Mouse (Mus musculus) MEL (cell line): ENCODE results near the gene Pcdh9. TPM values are rescaled to one million over a fixed set of nuclear protein-coding genes. Genes with fewer than 3 reads are reported as not detected.

ENCODE experiments used
- DNase-seq: peaks from one replicate; pipeline ENCODE4 v3.0.0; 2011; ENCODE audit warnings: low read depth, low spot score
- H3K27ac ChIP-seq: 2 replicates; pipeline ENCODE4 v1.5.1; 2012; ENCODE audit warnings: low read depth, mild to moderate bottlenecking, control low read depth, low read length, moderate library complexity; ENCODE audit not compliant: control insufficient read depth
- H3K27me3 ChIP-seq, 2 experiments: fragments of 150-350 bp in 1 of 2; sonication (generic) in 1 of 2; 2 replicates each; pipeline ENCODE4 v1.6.1; 2012; ENCODE audit warnings: low read length in 2 of 2, mild to moderate bottlenecking in 2 of 2, improper control_type of control experiment in 1 of 2, moderate library complexity in 1 of 2; ENCODE audit not compliant: insufficient read depth in 2 of 2, control insufficient read depth in 1 of 2
- H3K36me3 ChIP-seq, 2 experiments: 2 replicates each; pipeline ENCODE4 v1.6.1; 2012 to 2014; ENCODE audit warnings: low read length in 2 of 2, improper control_type of control experiment in 1 of 2, inconsistent platforms in 1 of 2, mild to moderate bottlenecking in 1 of 2; ENCODE audit not compliant: insufficient read depth in 2 of 2, control insufficient read depth in 1 of 2
- H3K4me1 ChIP-seq, 2 experiments: fragments of 150-350 bp in 1 of 2; sonication (generic) in 1 of 2; 2 replicates each; pipeline ENCODE4 v1.6.1; 2012; ENCODE audit warnings: low read length in 2 of 2, improper control_type of control experiment in 1 of 2, mild to moderate bottlenecking in 1 of 2; ENCODE audit not compliant: insufficient read depth in 2 of 2, control insufficient read depth in 1 of 2
- H3K4me3 ChIP-seq, 2 experiments: fragments of 150-350 bp in 1 of 2; sonication (generic) in 1 of 2; 2 replicates each; pipeline ENCODE4 v1.5.1; 2012; ENCODE audit warnings: low read depth in 2 of 2, low read length in 2 of 2, mild to moderate bottlenecking in 2 of 2, moderate library complexity in 2 of 2, control low read depth in 1 of 2, improper control_type of control experiment in 1 of 2; ENCODE audit not compliant: control insufficient read depth in 1 of 2, insufficient read depth in 1 of 2
- H3K79me2 ChIP-seq: 2 replicates; pipeline ENCODE4 v1.6.1; 2012; ENCODE audit warnings: mild to moderate bottlenecking, low read length, moderate library complexity; ENCODE audit not compliant: control insufficient read depth, poor library complexity, insufficient read depth
- H3K9ac ChIP-seq: 2 replicates; pipeline ENCODE4 v1.6.1; 2012; ENCODE audit warnings: low read depth, mild to moderate bottlenecking, control low read depth, low read length, moderate library complexity; ENCODE audit not compliant: control insufficient read depth, poor library complexity, severe bottlenecking
- H3K9me3 ChIP-seq: fragments of 150-350 bp; sonication (generic); replicated peaks from 2 replicates; pipeline ENCODE4 v1.6.1; 2012; ENCODE audit warnings: mild to moderate bottlenecking, low read length, improper control_type of control experiment, moderate library complexity; ENCODE audit not compliant: insufficient read depth
- BHLHE40 ChIP-seq: IDR thresholded peaks from 2 replicates; pipeline ENCODE4 v1.6.1; 2012; ENCODE audit warnings: low read depth, mild to moderate bottlenecking, inconsistent platforms, low read length, improper control_type of control experiment, borderline replicate concordance
- CHD1 ChIP-seq: IDR thresholded peaks from 2 replicates; pipeline ENCODE4 v1.6.1; 2012; ENCODE audit warnings: low read depth, mild to moderate bottlenecking, inconsistent platforms, low read length, improper control_type of control experiment
- CHD2 ChIP-seq: IDR thresholded peaks from 2 replicates; pipeline ENCODE4 v1.6.1; 2011; ENCODE audit warnings: low read length, improper control_type of control experiment
- CTCF ChIP-seq, 3 experiments: IDR thresholded peaks in 2 of 3; conservative IDR thresholded peaks in 1 of 3; 2 replicates each; pipeline ENCODE4 v1.5.1; 2011 to 2012; ENCODE audit warnings: low read length in 3 of 3, low read depth in 2 of 3, mild to moderate bottlenecking in 2 of 3, improper control_type of control experiment in 1 of 3, inconsistent platforms in 1 of 3, mixed read lengths in 1 of 3, moderate library complexity in 1 of 3; ENCODE audit not compliant: control insufficient read depth in 1 of 3, insufficient read depth in 1 of 3, poor library complexity in 1 of 3, severe bottlenecking in 1 of 3
- E2F4 ChIP-seq: IDR thresholded peaks from 2 replicates; pipeline ENCODE4 v1.6.1; 2011; ENCODE audit warnings: low read depth, low read length, improper control_type of control experiment, borderline replicate concordance
- ELF1 ChIP-seq: IDR thresholded peaks from 2 replicates; pipeline ENCODE4 v1.6.1; 2014; ENCODE audit warnings: low read depth, mild to moderate bottlenecking, inconsistent platforms, low read length, improper control_type of control experiment, moderate library complexity
- GABPA ChIP-seq: IDR thresholded peaks from 2 replicates; pipeline ENCODE4 v1.6.1; 2012; ENCODE audit warnings: low read depth, mild to moderate bottlenecking, inconsistent platforms, low read length, improper control_type of control experiment, moderate library complexity
- JUND ChIP-seq: IDR thresholded peaks from 2 replicates; pipeline ENCODE4 v1.6.1; 2011; ENCODE audit warnings: low read depth, mild to moderate bottlenecking, improper control_type of control experiment, low read length
- KAT2A ChIP-seq: conservative IDR thresholded peaks from 2 replicates; pipeline ENCODE4 v1.6.1; 2012; ENCODE audit warnings: low read depth, low read length, improper control_type of control experiment, inconsistent platforms
- MAX ChIP-seq: IDR thresholded peaks from 2 replicates; pipeline ENCODE4 v1.6.1; 2011; ENCODE audit warnings: low read length, improper control_type of control experiment
- MXI1 ChIP-seq: IDR thresholded peaks from 2 replicates; pipeline ENCODE4 v1.6.1; 2011; ENCODE audit warnings: mild to moderate bottlenecking, low read depth, low read length, improper control_type of control experiment
- MYB ChIP-seq: IDR thresholded peaks from 2 replicates; pipeline ENCODE4 v1.6.1; 2011; ENCODE audit warnings: mild to moderate bottlenecking, low read depth, low read length, improper control_type of control experiment
- NELFE ChIP-seq: IDR thresholded peaks from 2 replicates; pipeline ENCODE4 v1.6.1; 2011; ENCODE audit warnings: low read depth, low read length, improper control_type of control experiment
- POLR2AphosphoS2 ChIP-seq: IDR thresholded peaks from 2 replicates; pipeline ENCODE4 v1.6.1; 2011; ENCODE audit warnings: low read length, improper control_type of control experiment
- POLR2AphosphoS5 ChIP-seq: IDR thresholded peaks from 2 replicates; pipeline ENCODE4 v1.6.1; 2012; ENCODE audit warnings: low read depth, borderline replicate concordance, mild to moderate bottlenecking, inconsistent platforms, low read length, moderate library complexity, mixed read lengths
- RAD21 ChIP-seq: IDR thresholded peaks from 2 replicates; pipeline ENCODE4 v1.6.1; 2011; ENCODE audit warnings: mild to moderate bottlenecking, low read depth, low read length, improper control_type of control experiment
- RCOR1 ChIP-seq: IDR thresholded peaks from 2 replicates; pipeline ENCODE4 v1.6.1; 2012; ENCODE audit warnings: low read depth, mild to moderate bottlenecking, inconsistent platforms, low read length, improper control_type of control experiment
- TBP ChIP-seq: IDR thresholded peaks from 2 replicates; pipeline ENCODE4 v1.8.0; 2011; ENCODE audit warnings: low read depth, low read length, improper control_type of control experiment
- USF1 ChIP-seq: IDR thresholded peaks from 2 replicates; pipeline ENCODE4 v1.6.1; 2014; ENCODE audit warnings: low read depth, mild to moderate bottlenecking, inconsistent platforms, low read length, improper control_type of control experiment, moderate library complexity
- ZC3H11A ChIP-seq: IDR thresholded peaks from 2 replicates; pipeline ENCODE4 v1.6.1; 2012; ENCODE audit warnings: low read depth, mild to moderate bottlenecking, inconsistent platforms, low read length, improper control_type of control experiment
- ZKSCAN1 ChIP-seq: IDR thresholded peaks from 2 replicates; pipeline ENCODE4 v1.6.1; 2012; ENCODE audit warnings: low read depth, mild to moderate bottlenecking, inconsistent platforms, low read length, improper control_type of control experiment, moderate library complexity
- polyA plus RNA-seq, 2 experiments: library from polyadenylated mRNA; stranded (reverse) in 1 of 2; unstranded in 1 of 2; fragments of >175 nt in 1 of 2; fragments of >200 nt in 1 of 2; gene quantifications; 2 replicates each; pipeline versions ENCODE4 v1.2.1 to v1.2.4; 2012; ENCODE audit warnings: low replicate concordance in 2 of 2, low read depth in 1 of 2; ENCODE audit not compliant: insufficient read length in 2 of 2, insufficient read depth in 1 of 2, missing spikeins in 1 of 2
- total RNA-seq: library from RNA; depleted of rRNA; stranded (reverse); fragments of 300-350 nt; gene quantifications from 2 replicates; pipeline ENCODE4 v1.2.3, GENCODE M21; 2012

Pcdh9 gene
- total and polyA plus RNA-seq, 3 experiments, result not detected

GRCm38 (mm10) chr14:93891371-93891746 lies 880 bp upstream of the Pcdh9 start:
- DNase-seq, result no peak
- Histone ChIP-seq H3K9me3 (no peaks in the 10 kb centered on the region), H3K79me2 (no peaks in the 10 kb centered on the region), H3K27ac (no peak overlapping the region), H3K9ac (no peak overlapping the region), H3K36me3 (no peaks in the 10 kb centered on the region), H3K4me3 (no peak overlapping the region), H3K27me3 (no peaks in the 10 kb centered on the region), H3K4me1 (no peaks in the 10 kb centered on the region)
- TF ChIP-seq MAX, result no peak
- TF ChIP-seq RAD21, result no peak
- no peak for TF ChIP-seq CHD1
- no peak for TF ChIP-seq POLR2AphosphoS2
- TF ChIP-seq POLR2AphosphoS5, result no peak
- TF ChIP-seq MYB, result no peak
- no peak for TF ChIP-seq KAT2A
- no peak for TF ChIP-seq MXI1
- no peak for TF ChIP-seq E2F4
- TF ChIP-seq TBP, result no peak

DNA sequence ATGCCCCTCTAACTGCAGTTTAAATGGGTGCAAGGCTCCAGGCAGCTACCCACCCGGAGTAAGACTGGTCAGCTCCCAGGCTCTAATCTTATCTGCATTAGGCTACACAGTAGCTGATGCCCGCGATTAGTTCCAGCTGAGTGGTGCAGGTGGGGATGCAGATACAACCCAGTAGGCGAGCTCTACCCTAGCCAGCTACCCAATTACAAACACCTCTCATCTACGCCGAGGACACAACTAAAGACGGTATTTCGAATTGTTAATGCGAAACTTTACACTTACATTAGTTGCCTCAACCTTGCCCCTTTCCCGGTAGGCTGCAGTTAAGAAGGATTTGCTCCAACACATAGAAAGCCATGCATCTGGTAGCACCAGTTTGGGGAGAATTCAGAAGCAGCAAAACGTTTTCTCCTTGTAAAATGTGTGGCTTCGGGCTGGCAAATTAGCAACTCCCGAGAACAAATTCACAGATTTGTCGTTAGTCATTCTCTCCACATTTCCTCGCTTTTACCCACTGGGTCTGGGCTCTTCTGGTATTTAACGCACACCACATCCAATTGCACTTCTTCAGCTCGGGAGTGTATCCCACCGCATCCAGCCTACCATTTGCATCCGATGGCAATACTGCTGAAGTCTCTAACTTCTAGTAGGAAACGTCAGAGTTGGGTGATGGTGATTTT lies 500 bp downstream of the Pcdh9 start:
- H3K9me3 ChIP-seq, result no peaks in the 10 kb centered on the region
- no peak overlapping the region for H3K4me3 ChIP-seq
- H3K27ac ChIP-seq, result no peak overlapping the region
- H3K4me1 ChIP-seq, result no peaks in the 10 kb centered on the region
- H3K79me2 ChIP-seq, result no peaks in the 10 kb centered on the region
- no peak overlapping the region for H3K9ac ChIP-seq
- DNase-seq, result no peak
- no peaks in the 10 kb centered on the region for H3K36me3 ChIP-seq
- H3K27me3 ChIP-seq, result no peaks in the 10 kb centered on the region
- TF ChIP-seq ZKSCAN1 (no peak), CHD2 (no peak), MXI1 (no peak), USF1 (no peak), GABPA (no peak), ELF1 (no peak), RCOR1 (no peak), NELFE (no peak), BHLHE40 (no peak), CTCF (IDR thresholded peaks at IDR 0.05 in 2 of 3, conservative IDR thresholded peaks at IDR 0.05 in 1 of 3; ENCODE audit: control insufficient read depth in 1 of 3, insufficient read depth in 1 of 3, low read depth in 2 of 3, low read length in 3 of 3, poor library complexity in 1 of 3, severe bottlenecking in 1 of 3) (no peak), JUND (no peak), ZC3H11A (no peak), POLR2AphosphoS5 (no peak)
- TF ChIP-seq, all 39 proteins: peak for 0
